Mouse (Mus musculus): ENCODE results near the gene Usp50.

Usp50 gene

GRCm38 (mm10) chr2:126665984-126666383 lies 117.3 kb downstream of the Usp50 start:
- in situ Hi-C loops (cut with MboI, MseI): no loop called here

- in situ Hi-C loops (cut with MboI, MseI): no loop called here
These were observed 119.8 kb downstream of the Usp50 start for GRCm38 (mm10) chr2:126663481-126663880.
